Mouse (Mus musculus) small intestine, adult 2 months (tissue): ENCODE results near the gene Magt1.

Experiments
- CTCF ChIP-seq: fragments of 200-500 bp; IDR thresholded peaks from 2 replicates; pipeline ENCODE4 v1.5.1; 2012; ENCODE audit warnings: low read depth, mild to moderate bottlenecking, control low read depth, inconsistent platforms, low read length, moderate library complexity, mixed read lengths; ENCODE audit not compliant: insufficient replicate concordance, insufficient read length; ENCODE audit errors: extremely low read depth
- POLR2A ChIP-seq: fragments of 200-500 bp; IDR thresholded peaks from 2 replicates; pipeline ENCODE4 v1.6.1; 2012; ENCODE audit warnings: low read depth, mild to moderate bottlenecking, control low read depth, inconsistent platforms, low read length, moderate library complexity

GRCm38 (mm10) chrX:106017516-106017915 is 5.8 kb upstream of the Magt1 start:
- TF ChIP-seq POLR2A (no peak), CTCF (no peak)
